Mouse (Mus musculus) spleen, embryonic (tissue): Measurements from ENCODE around the gene Iffo2.
"Not testable (repeated sequence)": the region's sequence is repeated elsewhere in the genome, so short reads cannot be mapped to it uniquely, and the experiment has no call there.

Source experiments
- CTCF ChIA-PET: fragments of 350-600 bp; sonication (Branson Sonifier 250); formaldehyde crosslinking; loops from one replicate; lab custom pipeline; 2022; lab: Charles Lee

Iffo2 gene

GRCm38 (mm10) chr4:139530248-139530647 is at the start of gene Iffo2:
Iffo2 (plus strand) TSS chr4:139530548.
- CTCF ChIA-PET, result not testable (repeated sequence)

- CTCF ChIA-PET, result no interaction called here
Observed at GRCm38 (mm10) chr4:139481400-139481799, 48.9 kb upstream of the Iffo2 start.

- CTCF ChIA-PET, result no interaction called here
Observed at GRCm38 (mm10) chr4:139483461-139484105, 46.8 kb upstream of the Iffo2 start.

- CTCF ChIA-PET, result no interaction called here
Observed at GRCm38 (mm10) chr4:139484496-139484895, 45.9 kb upstream of the Iffo2 start.

- CTCF ChIA-PET, result no interaction called here
Observed at GRCm38 (mm10) chr4:139487085-139487484, 43.3 kb upstream of the Iffo2 start.

- CTCF ChIA-PET, result no interaction called here
Observed at GRCm38 (mm10) chr4:139488325-139488724, 42.0 kb upstream of the Iffo2 start.

GRCm38 (mm10) chr4:139489946-139490345 is 40.4 kb upstream of the Iffo2 start:
- CTCF ChIA-PET, result no interaction called here

- CTCF ChIA-PET, result no interaction called here
Observed at GRCm38 (mm10) chr4:139490413-139491055, 39.8 kb upstream of the Iffo2 start.

- CTCF ChIA-PET, result no interaction called here
Observed at GRCm38 (mm10) chr4:139491541-139492170, 38.7 kb upstream of the Iffo2 start.

- CTCF ChIA-PET, result interaction anchor here (0.6 kb wide), 1 partner anchor 679 kb away, joined by 8 read pairs; no protein-coding TSS in a partner anchor
Observed at GRCm38 (mm10) chr4:139492258-139492833, 38.0 kb upstream of the Iffo2 start.

- CTCF ChIA-PET, result interaction anchor here (0.6 kb wide), 1 partner anchor 16 kb away, joined by 8 read pairs; no protein-coding TSS in a partner anchor
Observed at GRCm38 (mm10) chr4:139493227-139494025, 36.9 kb upstream of the Iffo2 start.

- CTCF ChIA-PET, result no interaction called here
Observed at GRCm38 (mm10) chr4:139500814-139501213, 29.5 kb upstream of the Iffo2 start.

GRCm38 (mm10) chr4:139501702-139502101 is 28.6 kb upstream of the Iffo2 start:
- CTCF ChIA-PET, result no interaction called here

- CTCF ChIA-PET, result no interaction called here
Observed at GRCm38 (mm10) chr4:139503919-139504318, 26.4 kb upstream of the Iffo2 start.

- CTCF ChIA-PET, result no interaction called here
Observed at GRCm38 (mm10) chr4:139505716-139506115, 24.6 kb upstream of the Iffo2 start.

- CTCF ChIA-PET, result no interaction called here
Observed at GRCm38 (mm10) chr4:139506727-139507126, 23.6 kb upstream of the Iffo2 start.

- CTCF ChIA-PET, result interaction anchor here (0.6 kb wide), 1 partner anchor 16 kb away, joined by 8 read pairs; no protein-coding TSS in a partner anchor
Observed at GRCm38 (mm10) chr4:139509069-139509468, 21.3 kb upstream of the Iffo2 start.

- CTCF ChIA-PET, result no interaction called here
Observed at GRCm38 (mm10) chr4:139511557-139511956, 18.8 kb upstream of the Iffo2 start.

GRCm38 (mm10) chr4:139512985-139513384 is 17.4 kb upstream of the Iffo2 start:
- CTCF ChIA-PET, result no interaction called here

- CTCF ChIA-PET, result interaction anchor here (0.7 kb wide), 1 partner anchor 235 kb away, joined by 3 read pairs; no protein-coding TSS in a partner anchor
Observed at GRCm38 (mm10) chr4:139519221-139519620, 11.1 kb upstream of the Iffo2 start.

GRCm38 (mm10) chr4:139521926-139522325 is 8.4 kb upstream of the Iffo2 start:
- CTCF ChIA-PET, result no interaction called here
